Mouse (Mus musculus) heart, adult 2 months (tissue): ENCODE measurements at regions not wholly inside any gene's neighbourhood (a gene's known extent, or its start where the extent isn't known, plus 50 kb on each side); places are given as distances from the start of the nearest gene placed in this dataset.

Experiments used
- EP300 ChIP-seq: fragments of 200-500 bp; IDR thresholded peaks from 2 replicates; pipeline ENCODE4 v1.6.1; 2011; ENCODE audit warnings: low read depth, low read length, control low read depth; ENCODE audit not compliant: insufficient read depth
- POLR2A ChIP-seq: fragments of 200-500 bp; IDR thresholded peaks from 2 replicates; pipeline ENCODE4 v1.6.1; 2011; ENCODE audit warnings: mild to moderate bottlenecking, low read depth, low read length, control low read depth; ENCODE audit not compliant: insufficient read depth

- TF ChIP-seq POLR2A (no peak), EP300 (no peak)
Measured at GRCm38 (mm10) chr4:93924402-93924801, 589.1 kb upstream of the Tusc1 start.
